ENCODE assay signal across 13 mouse cellular contexts in genomic region chr2:123532946-123533791, GRCm38 (mm10).
DNase-seq lines count a peak whose midpoint lies in the region; ATAC-seq and TF ChIP-seq lines count a peak whose summit lies in the region.
"Had no signal": no experiment of that assay in that cellular context is flagged by ENCODE, and none has a peak within 500 bp of the region (broad histone marks: within the 10 kb centered on the region; RNA-seq: fewer than 3 reads in every experiment).

No protein-coding gene starts in this region.

- H3K27ac ChIP-seq in hindbrain, embryonic 16.5 days (ENCODE audit: low read depth, low read length) = peak overlapping the region; percentile 68
- H3K27ac ChIP-seq in thymus, adult 2 months (ENCODE audit: control insufficient read depth, insufficient read depth, low read length) = no peak overlapping the region
- H3K27ac ChIP-seq: limb, embryonic 12.5 days had no signal

- TF ChIP-seq POLR2A in brain, embryonic 14.5 days (IDR thresholded peaks at IDR 0.05; ENCODE audit: borderline replicate concordance, extremely low read depth, insufficient read depth, insufficient read length, poor library complexity, severe bottlenecking) = no peak
- TF ChIP-seq POLR2A in thymus, adult 2 months (IDR thresholded peaks at IDR 0.05; ENCODE audit: control insufficient read depth, extremely low read depth, insufficient read depth, low read length, poor library complexity) = no peak

- H3K4me2 ChIP-seq in hindbrain, embryonic 16.5 days (ENCODE audit: low read length) = peak overlapping the region; percentile 43
- H3K4me2 ChIP-seq: limb, embryonic 12.5 days had no signal

- H3K9me3 ChIP-seq in hindbrain, embryonic 16.5 days (ENCODE audit: control insufficient read depth, low read length) = no peaks in the 10 kb centered on the region
- H3K9me3 ChIP-seq: limb, embryonic 12.5 days had no signal

- no peaks in the 10 kb centered on the region for H3K36me3 ChIP-seq in hindbrain, embryonic 16.5 days (ENCODE audit: control insufficient read depth, insufficient read depth, low read length)
- no peaks in the 10 kb centered on the region for H3K36me3 ChIP-seq in thymus, adult 2 months (ENCODE audit: control insufficient read depth, insufficient read depth, low read length)
- H3K36me3 ChIP-seq: limb, embryonic 12.5 days had no signal

- peak overlapping the region; percentile 7; the same call in 1 of the 2 replicates for H3K4me3 ChIP-seq in hindbrain, embryonic 16.5 days (ENCODE audit: low read length)
- H3K4me3 ChIP-seq in thymus, adult 2 months (ENCODE audit: control insufficient read depth, insufficient read depth, low read length) = no peak overlapping the region
- H3K4me3 ChIP-seq: erythroblast, embryonic 14.5 days; limb, embryonic 12.5 days had no signal

- WGBS in hindbrain, embryonic 16.5 days = 45% methylated on average over 9 of the region's 9 CpGs
- WGBS in thymus, adult 2 months = 89% methylated on average over 9 of the region's 9 CpGs

- TF ChIP-seq CTCF in brain, embryonic 14.5 days (IDR thresholded peaks at IDR 0.05; ENCODE audit: borderline replicate concordance, extremely low read depth, insufficient read depth, insufficient read length) = no peak
- TF ChIP-seq CTCF in thymus, adult 2 months (IDR thresholded peaks at IDR 0.05; ENCODE audit: borderline replicate concordance, control insufficient read depth, extremely low read depth, insufficient read depth, low read length, poor library complexity) = no peak

- no peak overlapping the region for H3K9ac ChIP-seq in hindbrain, embryonic 16.5 days (ENCODE audit: low read depth, low read length)
- H3K9ac ChIP-seq: limb, embryonic 12.5 days had no signal

- H3K4me1 ChIP-seq in hindbrain, embryonic 16.5 days (ENCODE audit: control insufficient read depth, insufficient read depth, low read depth, low read length) = no peaks in the 10 kb centered on the region; the same call in none of the 2 replicates
- H3K4me1 ChIP-seq in thymus, adult 2 months (replicated peaks; ENCODE audit: control insufficient read depth, insufficient read depth, low read length) = no peaks in the 10 kb centered on the region
- H3K4me1 ChIP-seq: limb, embryonic 12.5 days had no signal

- peak; percentile 91 for ATAC-seq in hindbrain, embryonic 16.5 days

- H3K27me3 ChIP-seq in hindbrain, embryonic 16.5 days (replicated peaks; ENCODE audit: control insufficient read depth, insufficient read depth, low read length) = no peaks in the 10 kb centered on the region
- H3K27me3 ChIP-seq in thymus, adult 2 months (ENCODE audit: control insufficient read depth, insufficient read depth, low read length) = no peaks in the 10 kb centered on the region
- H3K27me3 ChIP-seq: limb, embryonic 12.5 days had no signal

- DNase-seq in MN1 (ENCODE audit: low spot score) = peak; percentile 38
- peak; percentile 90 for DNase-seq in brain, embryonic 14.5 days (ENCODE audit: low read depth)
- DNase-seq in mesoderm, embryonic 11.5 days (ENCODE audit: low read depth, low spot score) = peak; percentile 2
- DNase-seq in thymus, adult 2 months = no peak
- DNase-seq in spleen, adult 18-20 months = no peak
- DNase-seq in adrenal gland, adult 18-20 months (ENCODE audit: low spot score in 2 of 2) = no peak
- no peak for DNase-seq in cerebellum, adult 18-20 months
- DNase-seq: cerebellum, adult 9-10 months; kidney, adult 11 months; lung, postnatal 36 days had no signal

Comparison
In these comparisons a context has a peak if more than half of its experiments do, and no peak if none do; other contexts are left out.
1. DNase-seq: peak in MN1 (single experiment), brain, embryonic 14.5 days (single experiment) and mesoderm, embryonic 11.5 days (single experiment); none in thymus, adult 2 months (single experiment), spleen, adult 18-20 months (0 of 2), adrenal gland, adult 18-20 months (0 of 2) and cerebellum, adult 18-20 months (0 of 2).